Mouse (Mus musculus) neural tube, embryonic 10.5 days (tissue): Measurements from ENCODE around the gene Pom121l12.

Experiments used
- DNase-seq: peaks from one replicate; pipeline ENCODE4 v3.0.0-alpha.2; 2017; ENCODE audit warnings: low spot score; ENCODE audit errors: extremely low spot score

Pom121l12 gene

GRCm38 (mm10) chr11:14598976-14599375 lies at the start of gene Pom121l12:
Gene Pom121l12, plus strand, starts transcription at chr11:14599276.
- DNase-seq, result no peak

- DNase-seq, result no peak
Measured at GRCm38 (mm10) chr11:14611859-14612258, 12.8 kb downstream of the Pom121l12 start.
